Mouse (Mus musculus) kidney, adult 8-10 months (tissue): ENCODE results near the gene Aldh1l1.

Experiments used
- DNase-seq, 2 experiments: peaks; one replicate each; pipeline ENCODE4 v3.0.0; 2022

Gene Aldh1l1

DNA sequence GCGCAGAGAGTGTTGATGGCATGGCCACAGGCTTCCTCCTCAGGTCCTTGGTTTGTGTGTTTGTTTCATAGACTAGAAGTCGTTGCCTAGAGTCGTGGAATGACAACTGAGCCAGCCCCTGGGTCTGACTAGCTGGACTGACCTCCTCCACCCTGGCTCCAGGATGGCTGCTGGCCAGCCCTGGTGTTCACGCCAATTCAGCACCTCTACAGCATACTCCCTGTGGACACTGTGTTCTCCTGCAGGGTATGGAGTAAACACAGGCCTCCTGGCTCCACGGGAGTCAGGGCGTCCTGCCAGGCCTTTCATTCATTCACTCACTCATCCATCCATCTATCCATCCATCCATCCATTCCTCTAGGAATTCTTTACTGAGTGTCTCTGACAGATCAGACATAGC is 22.9 kb downstream of the Aldh1l1 start:
- peak; percentile 95 to 96 for DNase-seq

DNA sequence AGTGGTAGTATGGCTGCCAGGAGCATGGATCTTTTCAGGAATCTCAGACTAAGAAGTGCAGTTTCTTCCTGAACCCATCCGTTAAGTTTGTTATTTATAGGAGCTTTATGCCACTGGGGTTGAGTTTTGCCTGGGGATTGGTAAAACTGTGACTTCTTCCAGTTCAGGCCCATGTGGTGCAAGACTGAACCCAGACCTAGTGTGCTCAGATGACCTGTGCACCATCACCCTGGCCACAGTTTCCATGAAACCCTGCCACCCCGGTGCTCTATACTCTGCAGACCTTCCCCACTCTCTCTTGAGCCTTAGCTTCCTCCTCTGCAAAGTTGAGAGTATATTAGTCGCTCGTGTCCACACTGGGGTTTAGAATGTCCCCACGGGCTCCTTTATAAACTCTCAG is 26.2 kb downstream of the Aldh1l1 start:
- DNase-seq: no peak

DNA sequence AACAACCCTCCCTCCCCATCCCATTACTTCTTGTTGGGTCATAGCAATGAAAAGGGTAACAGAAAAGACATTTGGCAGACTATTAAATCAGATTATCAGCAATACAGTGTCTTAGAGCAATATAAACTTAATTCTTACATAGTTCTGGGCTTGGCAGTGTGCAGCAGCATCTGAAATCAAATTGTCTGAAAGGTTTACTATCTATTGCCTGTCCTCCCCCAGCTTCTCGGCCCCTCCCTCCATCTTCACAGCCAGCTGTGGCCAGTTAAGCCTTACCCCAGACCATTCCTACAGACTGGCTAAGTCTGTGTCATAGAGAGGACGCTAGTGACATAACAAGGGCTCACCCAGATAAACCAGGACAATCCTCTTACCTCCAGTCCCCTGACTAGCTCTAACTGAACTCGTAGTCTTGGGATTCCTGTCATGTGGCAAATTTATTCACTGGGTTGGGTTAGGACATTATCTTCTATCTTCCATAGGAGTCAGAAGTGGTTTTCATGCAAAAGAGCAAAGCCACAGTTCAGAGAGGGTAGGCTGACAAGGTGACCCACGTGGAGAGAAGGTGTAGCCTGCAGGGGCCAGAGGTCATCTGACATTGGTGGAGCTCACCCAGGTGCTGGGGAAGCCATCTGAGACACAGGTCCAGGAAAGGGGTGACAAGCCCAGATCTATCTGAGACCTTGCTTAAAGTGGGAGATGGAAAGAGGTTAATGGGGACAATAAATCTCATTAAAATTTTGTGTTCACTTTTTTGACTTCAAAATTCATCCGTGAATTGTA is 27.0 kb downstream of the Aldh1l1 start:
- DNase-seq: no peak

DNA sequence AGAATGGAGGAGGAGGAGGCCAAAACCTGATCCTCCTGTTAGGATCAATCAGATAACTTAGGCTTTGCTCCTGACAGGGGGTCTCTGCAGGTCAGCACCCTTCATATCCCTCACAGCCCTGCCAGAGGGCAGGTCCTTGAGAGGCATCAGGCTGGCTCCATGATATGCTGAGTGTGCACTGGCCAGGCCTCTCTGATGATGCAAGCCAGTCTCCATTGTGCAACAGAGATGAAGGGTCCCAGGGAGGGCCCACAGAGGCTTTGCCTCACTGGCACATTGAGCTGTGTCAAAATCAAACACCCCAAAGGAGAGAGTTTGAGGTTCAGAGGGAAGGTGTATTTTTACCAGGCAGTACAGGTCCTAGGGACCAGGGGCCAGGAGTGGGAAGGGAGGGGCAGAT is 28.1 kb downstream of the Aldh1l1 start:
- no peak for DNase-seq

DNA sequence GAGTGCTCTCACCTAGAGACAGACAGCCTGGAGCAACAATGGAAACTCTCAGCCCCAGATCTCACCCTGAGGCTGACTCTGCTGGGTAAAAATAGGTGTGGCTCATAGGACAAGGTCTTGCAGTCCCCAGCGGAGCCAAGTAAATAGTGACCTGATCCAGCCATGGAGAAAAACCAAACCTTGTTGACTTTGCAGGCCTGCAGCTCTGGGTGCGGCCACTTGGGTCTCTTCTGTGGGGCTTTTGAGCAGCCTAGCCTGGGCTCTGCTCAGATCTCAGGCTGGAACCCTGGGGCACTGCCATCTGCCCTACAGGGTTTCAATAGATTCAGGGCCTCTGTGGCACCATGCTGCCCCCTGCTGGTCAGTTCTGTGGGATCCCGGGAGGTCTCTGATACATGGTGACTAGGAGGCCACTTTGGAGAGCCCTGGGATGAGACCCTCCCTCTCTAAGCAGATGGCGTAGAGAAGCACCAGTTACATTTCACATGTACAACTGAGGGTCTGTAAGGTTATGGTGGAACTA is 28.7 kb downstream of the Aldh1l1 start:
- peak; percentile 82 to 95 for DNase-seq

DNA sequence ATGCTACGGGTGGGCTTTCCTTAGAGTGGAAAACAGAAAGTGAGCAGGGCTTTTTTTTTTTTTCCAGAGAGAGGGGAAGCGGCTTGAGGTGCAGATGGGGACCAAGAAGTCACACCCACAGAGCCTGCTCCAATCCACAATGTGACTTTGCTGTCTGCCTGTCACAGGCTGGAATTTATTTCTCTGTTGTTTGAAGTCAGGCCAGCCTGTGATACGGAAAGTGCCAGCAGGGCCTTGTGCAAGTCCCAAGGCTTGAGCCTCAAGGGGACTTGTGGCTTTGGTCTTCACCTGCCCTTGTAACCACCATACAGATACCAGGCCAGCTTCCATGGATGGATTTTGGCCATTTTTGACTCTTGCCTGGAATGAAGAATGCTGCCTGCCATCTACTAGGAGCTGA is 32.7 kb downstream of the Aldh1l1 start:
- DNase-seq: no peak

DNA sequence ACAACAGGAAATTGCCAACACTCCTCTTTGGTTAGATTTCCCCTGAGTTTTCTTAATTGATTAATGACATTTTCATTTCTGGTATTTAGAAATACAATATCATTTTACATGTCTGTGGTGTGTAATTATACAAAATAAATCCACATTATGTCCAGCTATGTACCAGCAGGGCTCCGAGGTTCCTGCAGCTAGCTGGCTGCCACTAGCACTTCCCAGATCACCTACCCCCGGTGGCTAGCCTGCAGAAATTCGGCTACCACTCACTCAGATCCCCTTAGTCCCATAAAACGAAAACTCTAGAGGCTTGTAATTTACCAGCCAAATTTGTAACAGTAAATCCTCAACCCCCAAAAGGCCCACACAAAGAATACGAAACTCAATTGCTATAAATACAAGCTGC is 33.1 kb downstream of the Aldh1l1 start:
- no peak for DNase-seq

DNA sequence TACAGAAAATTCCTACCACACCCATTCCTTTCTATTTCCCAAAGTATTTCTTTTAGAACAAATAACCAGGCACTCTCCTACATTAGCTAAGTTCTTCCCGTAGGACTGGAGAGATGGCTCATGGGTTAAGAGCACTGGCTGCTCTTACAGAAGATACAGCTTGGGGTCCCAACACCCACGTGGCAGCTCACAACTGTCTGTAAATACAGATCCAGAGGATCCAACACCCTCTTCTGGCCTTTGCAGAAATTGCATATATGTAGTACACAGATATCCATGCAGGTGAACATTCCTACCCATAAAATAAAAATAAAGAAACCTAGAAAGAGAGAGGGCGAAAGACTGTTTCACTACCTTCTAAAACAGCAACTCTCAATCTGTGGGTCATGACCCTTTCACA is 40.2 kb downstream of the Aldh1l1 start:
- DNase-seq: no peak

DNA sequence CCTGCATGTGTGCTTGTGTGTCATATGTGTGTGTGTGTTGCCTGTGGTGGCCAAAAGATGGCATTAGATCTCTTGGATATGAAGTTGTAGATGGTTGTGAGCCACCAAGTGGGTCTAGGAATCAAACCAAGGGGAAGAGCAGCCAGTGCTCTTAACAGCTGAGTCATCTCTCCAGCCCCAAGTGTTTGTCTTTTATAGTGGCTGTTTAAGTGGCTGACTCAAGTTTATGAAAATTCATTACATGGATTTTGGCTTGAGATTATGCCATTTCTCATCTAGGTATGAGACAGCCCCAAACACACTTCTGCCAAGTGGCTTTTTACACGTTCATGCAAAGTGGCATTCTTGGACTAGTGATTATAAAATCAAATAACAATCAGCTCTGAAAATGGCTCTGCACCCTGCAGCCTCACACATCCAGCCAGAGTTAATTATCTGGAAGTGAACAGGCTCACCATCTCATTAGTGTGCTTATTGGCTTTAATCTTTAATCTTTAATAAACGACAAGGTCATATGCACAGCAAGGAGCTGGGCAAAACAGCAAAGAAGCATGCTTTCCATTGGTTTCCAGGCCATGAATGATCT is 43.3 kb downstream of the Aldh1l1 start:
- DNase-seq: no peak

DNA sequence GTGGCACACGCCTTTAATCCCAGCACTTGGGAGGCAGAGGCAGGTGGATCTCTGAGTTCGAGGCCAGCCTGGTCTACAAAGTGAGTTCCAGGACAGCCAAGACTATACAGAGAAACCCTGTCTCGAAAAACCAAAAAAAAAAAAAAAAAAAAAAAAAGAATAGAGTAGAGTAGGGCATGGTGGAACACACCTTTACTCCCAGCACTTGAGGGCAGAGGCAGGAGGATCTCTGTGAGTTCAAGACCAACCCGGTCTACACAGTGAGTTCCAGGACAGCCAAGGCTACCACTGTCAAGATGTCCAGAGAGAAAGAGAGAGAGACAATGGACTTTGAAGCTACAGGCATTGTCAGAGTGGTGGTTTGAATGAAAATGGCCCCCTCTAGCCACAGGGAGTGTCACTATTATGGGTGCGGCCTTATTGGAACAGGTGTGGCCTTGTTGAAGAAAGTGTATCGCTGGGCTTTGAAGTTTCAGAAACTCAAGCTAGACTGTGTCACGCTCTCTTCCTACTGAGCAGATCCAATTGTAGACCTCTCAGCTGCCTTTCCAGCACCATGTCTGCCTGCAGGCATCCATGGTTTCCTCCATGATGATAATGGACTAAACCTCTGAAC is 46.5 kb downstream of the Aldh1l1 start:
- DNase-seq: no peak

DNA sequence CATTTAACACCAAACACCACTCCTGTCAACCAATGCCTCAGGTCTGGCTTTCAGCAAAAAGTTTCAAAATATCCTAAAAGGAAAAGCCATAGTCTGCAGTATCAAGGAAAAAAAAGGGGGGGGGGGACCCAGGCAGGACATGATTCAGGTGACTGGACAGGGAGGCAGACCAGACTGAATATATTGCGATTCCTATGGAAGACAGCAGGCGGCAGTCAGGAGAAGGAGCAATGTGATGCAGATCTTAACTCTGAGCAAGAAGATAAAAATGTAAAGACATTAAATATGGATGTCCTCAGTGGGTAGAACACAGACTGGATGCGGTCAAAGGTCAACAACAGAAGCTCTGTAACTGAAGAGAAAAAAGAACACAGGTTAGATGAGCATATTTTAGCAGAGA is 47.3 kb downstream of the Aldh1l1 start:
- no peak for DNase-seq

DNA sequence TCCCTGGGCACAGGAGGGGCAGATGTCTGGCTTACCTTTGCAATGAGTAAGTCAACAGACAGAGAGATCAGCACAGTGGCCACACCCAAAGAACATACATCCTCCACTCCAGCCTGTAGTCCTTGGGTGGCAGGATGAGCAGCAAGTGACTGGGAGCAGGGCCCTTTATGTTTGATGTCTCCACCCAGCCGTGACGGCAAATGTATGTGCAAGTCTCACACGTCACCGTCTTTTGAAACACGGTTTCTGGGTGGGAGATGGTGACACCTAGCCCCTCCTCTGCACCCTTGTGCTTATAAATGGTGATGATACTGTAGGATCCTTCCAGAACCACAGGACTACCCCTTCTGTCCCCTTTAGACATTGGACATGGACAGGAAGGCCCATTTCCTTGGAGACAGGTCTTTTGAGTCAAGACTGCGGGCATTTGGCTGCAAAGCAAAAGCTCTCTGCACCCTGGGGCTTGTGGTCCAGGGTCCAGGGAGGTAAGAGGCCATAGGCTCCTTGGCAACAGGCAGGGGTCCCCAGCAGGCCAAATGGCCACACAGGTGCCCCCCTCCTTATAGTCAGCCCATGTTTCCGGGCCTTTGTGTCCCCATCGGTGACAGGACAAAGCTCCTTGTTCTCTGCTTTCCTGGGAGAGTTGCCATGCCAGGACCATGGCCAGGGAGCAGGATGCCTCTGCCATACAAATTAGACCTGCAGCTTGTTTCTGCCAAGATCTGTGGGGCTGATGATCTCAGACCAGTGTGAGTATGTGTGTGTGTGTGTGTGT is 48.7 kb downstream of the Aldh1l1 start:
- no peak for DNase-seq

DNA sequence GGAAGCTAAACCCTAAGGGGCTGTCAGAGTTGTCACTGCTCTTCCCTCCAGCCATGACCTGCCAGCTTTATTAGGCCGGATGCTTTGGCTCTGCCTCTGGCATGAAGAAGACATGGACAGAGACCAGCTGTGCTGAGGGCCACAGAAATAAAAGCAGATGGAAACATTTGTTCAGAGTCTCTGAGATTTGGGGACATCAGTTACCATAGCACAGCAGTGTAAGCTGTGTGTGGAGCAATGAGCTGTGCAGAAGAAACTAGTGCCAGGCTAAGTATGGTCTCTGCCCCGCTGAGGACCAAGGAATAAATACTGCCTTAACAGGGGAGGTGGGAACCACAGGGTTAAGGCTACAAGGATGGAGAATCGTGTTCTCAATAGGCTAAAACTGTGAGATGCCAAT is 50.6 kb downstream of the Aldh1l1 start:
- DNase-seq: no peak

DNA sequence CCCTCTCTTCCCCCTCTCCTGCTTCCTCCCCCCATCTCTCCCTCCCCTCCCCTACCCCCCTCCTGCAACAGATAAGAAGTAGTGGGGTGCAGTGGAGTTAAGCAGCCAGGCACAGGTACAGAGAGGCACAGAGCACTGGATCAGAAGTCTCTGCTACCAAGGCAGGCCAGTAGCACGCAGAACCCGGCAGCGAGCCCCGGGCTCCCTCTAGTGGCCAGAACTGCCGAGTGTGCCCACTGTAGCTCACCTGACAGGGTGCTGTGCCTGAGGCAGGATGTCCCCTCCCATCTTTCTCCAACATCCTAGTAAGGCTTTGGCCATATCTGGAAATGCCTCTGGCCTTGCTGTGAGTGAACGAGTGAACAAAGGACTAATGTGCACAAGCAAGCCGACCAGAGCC is 51.7 kb downstream of the Aldh1l1 start:
- peak; percentile 72 to 93 for DNase-seq

DNA sequence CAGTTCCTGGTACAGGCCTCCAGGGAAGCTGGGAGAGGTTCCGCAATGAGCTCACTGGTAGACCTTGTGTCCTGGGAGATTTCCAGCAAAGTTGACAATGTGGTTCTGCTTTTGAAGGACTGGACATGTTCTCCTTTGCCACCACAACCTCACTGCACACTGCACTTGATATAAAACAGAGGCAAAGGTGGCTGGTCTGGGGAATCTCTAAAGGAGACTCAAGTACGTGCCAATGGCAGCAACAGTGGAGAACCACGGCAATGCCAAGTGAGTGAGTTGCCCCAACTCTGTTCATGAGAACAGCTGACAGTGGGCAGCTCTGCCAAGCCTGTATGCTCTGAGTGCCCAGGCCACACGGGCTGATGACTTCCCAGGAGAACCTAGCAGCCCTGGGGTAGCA is 53.0 kb downstream of the Aldh1l1 start:
- DNase-seq: no peak

DNA sequence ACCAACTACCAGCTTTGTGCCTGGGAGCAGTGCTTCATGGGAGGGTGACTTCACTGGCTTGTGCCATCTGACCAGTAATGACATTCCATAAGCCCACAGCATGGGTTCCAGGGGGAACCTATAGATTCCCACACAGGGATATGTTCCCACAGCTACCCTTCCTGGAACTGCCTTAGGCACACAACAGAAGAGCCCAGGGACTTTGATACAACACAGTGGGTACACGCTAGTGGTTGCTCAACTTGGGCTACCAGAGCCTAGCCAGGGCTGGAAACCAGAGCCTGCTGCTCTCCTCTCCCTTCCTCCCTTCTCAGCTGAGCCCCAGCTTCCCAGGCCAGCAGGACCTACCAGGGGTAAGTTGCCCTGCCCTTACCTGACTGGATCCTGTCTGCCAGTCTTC is 54.3 kb downstream of the Aldh1l1 start:
- no peak for DNase-seq

DNA sequence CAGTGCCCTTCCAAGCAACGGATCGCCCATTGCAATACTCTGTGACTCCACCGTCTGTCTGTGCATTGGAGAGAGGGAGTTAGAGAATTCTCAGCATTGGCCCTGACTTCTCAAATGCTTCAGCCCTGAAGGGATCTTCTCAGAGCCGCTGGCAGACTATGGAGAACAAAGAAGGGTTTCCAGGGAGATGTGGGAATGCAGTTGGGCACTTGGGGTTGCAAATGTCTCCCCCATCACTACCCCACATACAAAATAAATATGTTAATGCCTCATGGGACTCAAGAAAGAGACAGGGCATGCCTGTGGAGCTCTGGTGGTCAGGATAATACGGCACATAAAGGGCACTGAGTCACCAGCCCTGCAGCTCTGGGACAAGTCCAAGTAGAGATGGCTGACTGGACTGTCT is 55.1 kb downstream of the Aldh1l1 start:
- no peak for DNase-seq

DNA sequence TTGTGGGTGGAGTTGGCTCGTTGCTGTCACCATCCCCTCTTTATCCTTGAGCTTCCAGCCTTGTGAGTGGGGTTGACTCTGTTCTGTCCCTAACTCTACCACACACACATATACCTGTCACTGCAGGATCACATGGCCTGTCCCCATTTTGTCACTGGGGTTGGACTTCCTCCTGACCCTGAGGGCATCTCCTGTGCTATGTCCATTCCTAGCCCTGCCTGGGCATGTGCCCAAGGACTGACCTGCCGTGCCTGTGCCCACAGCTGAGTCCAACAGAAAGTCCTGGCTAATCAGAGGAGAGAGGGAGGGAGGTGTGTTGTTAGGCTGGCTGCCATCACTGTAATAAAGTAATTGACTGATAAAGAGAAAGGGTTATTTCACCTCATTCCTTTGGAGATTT is 58.2 kb downstream of the Aldh1l1 start:
- peak; percentile 69 to 80 for DNase-seq

DNA sequence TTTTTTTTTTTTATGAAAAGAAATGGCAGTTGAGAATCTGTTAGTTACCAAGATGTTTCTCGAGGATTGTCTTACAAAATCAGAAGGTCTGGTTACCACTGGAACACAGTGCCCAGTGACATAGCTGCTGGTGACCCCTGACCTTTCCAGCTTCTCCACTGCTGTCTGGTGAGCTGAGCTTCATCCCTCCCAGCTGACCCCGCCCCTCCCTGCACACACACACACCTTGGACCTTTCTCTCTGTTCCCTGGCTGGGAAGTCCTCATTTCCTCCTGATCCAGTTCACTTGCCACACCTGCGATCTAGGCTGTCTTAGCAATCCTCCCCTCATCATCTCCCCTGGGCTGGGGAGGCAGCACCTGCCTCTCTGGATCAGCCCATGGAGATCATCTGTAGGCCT is 60.0 kb downstream of the Aldh1l1 start:
- peak in 1 of 2 experiments; percentile 39 for DNase-seq

DNA sequence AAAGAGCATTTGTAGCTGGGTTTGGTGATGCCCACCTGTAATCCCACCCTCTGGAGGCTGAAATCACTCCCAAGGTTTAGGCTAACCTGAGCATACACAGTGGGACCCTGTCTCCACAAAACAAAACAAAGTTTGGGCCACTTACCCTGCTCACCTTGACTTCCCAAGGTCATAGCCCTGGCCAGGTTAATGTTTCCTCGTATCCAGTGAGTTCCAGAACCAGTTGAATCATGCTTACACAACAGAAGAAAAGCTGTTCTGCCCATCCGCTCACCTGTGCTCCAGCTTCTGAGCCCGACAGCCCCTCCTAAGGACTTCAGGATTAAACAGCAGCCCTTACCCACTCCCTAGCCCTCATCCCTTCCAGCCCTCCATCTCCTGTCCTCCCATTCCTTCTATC is 60.8 kb downstream of the Aldh1l1 start:
- peak; percentile 66 to 79 for DNase-seq

DNA sequence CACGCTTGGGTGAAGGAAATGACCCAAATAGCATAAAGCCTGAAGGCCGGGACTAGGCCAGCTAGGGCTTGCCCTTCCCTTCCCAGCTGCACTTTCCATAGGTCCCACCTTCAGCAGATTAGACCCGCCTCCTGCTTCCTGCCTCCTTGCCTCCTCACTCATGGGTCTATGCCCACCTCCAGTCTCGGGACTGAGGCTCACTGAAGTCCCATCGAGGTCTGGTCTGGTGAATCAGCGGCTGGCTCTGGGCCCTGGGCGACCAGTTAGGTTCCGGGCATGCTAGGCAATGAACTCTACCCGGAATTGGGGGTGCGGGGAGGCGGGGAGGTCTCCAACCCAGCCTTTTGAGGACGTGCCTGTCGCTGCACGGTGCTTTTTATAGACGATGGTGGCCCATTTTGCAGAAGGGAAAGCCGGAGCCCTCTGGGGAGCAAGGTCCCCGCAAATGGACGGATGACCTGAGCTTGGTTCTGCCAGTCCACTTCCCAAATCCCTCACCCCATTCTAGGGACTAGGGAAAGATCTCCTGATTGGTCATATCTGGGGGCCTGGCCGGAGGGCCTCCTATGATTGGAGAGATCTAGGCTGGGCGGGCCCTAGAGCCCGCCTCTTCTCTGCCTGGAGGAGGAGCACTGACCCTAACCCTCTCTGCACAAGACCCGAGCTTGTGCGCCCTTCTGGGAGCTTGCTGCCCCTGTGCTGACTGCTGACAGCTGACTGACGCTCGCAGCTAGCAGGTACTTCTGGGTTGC is 64.1 kb downstream of the Aldh1l1 start:
- peak; percentile 87 to 90 for DNase-seq

DNA sequence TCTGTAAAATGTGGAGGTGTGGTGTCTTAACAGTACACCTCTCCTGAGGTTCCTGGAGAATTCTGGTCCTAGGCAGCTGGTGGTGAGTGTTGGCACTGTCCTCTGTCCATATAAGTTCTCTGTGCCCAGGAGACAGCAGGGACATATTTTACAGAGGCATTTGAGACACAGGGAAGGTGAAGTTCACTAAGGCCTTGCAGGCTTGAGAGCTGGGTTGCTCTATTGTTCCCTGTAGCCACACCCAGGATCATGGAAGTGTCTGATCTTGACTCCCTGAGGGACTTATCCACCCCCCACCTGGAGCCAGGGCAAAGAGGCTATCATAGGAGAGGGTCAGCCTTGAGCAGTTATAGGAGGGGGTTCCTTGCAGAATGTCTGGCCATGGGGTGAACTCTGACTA is 65.0 kb downstream of the Aldh1l1 start:
- DNase-seq: no peak

DNA sequence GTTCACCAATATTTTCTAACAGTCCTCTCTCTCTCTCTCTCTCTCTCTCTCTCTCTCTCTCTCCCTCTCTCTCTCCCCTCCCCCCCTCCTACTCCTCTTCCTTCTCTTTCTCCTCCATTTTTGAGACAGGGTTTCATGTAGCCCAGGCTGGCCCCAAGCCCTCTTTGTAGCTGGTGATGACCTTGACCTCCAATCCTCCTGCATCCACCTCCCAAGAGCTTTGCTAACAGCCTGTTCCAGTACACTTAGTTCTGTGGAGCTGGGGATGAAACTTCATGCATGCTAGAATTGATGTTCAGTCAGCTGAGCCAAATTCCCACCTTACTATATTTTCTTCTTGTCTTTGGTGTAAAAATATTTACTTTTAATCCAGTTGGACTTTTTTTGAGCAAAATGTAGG is 67.0 kb downstream of the Aldh1l1 start:
- no peak for DNase-seq
